Mouse (Mus musculus) hindbrain, embryonic 11.5 days (tissue): ENCODE results near the gene Mllt10. TPM values are rescaled to one million over a fixed set of nuclear protein-coding genes. Genes with fewer than 3 reads are reported as not detected.

Experiments
- polyA plus RNA-seq: library from polyadenylated mRNA; unstranded; fragments of >200 nt; fragmentation: Nextera tagmentation; extraction: Ambion mirVana; gene quantifications from 2 replicates; pipeline ENCODE4 v1.2.1, GENCODE M21; 2014

Mllt10 gene
- polyA plus RNA-seq, 1 experiment from 2014 or later: 62.2 TPM

Other genes with a start within 250 kb of the Mllt10 start
- gene H2al2a, start 58.3 kb upstream of the Mllt10 start, polyA plus RNA-seq: not detected in 2 replicates
- gene A930004D18Rik, start 17.5 kb upstream of the Mllt10 start, polyA plus RNA-seq: 8.5 and 10.7 TPM in 2 replicates
- gene Skida1, start 6.2 kb upstream of the Mllt10 start, polyA plus RNA-seq: 19.6 and 20.1 TPM in 2 replicates